Mouse (Mus musculus): ENCODE measurements around the gene Creg2. TPM values are rescaled to one million over a fixed set of nuclear protein-coding genes. Genes with fewer than 3 reads are reported as not detected.
A peak's percentile ranks its signal among the peaks of the same experiment; 100 is the strongest.

Gene Creg2
- 0.28 and 0.34 TPM in 2 replicates for polyA plus RNA-seq (2014; fragmentation: Nextera tagmentation; extraction: Ambion mirVana)

DNA sequence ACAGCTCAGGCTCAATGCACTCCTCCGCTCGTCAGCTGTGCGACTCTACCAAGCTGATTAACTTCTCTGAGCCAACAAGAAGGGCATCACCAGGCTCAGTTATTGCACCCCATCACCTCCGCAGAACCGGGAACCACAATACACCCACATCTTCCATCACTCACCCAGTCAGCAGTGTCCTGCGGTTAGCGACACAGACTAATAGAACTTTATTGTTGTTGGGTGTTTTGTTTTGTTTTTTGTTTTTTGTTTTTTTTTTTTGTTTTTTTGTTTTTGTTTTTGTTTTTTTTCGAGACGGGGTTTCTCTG lies at the start of gene Creg2:
TSS of gene Creg2 (minus strand) at position 234 of the 308 bp plus-strand sequence.
- Histone ChIP-seq H3K4me3 (ENCODE audit: low read depth, low read length) (peak within 1 kb of the TSS; percentile 45), H3K9ac (ENCODE audit: low read length) (peak within 1 kb of the TSS; percentile 17; the same call in 1 of the 2 replicates), H3K9me3 (ENCODE audit: control insufficient read depth, low read length) (no peaks in the 10 kb centered on the region), H3K27me3 (replicated peaks; ENCODE audit: control insufficient read depth, insufficient read depth, low read length) (peaks cover 41% of the 10 kb centered on the region), H3K4me2 (ENCODE audit: low read length) (peak within 1 kb of the TSS; percentile 94), H3K4me1 (replicated peaks; ENCODE audit: control insufficient read depth, insufficient read depth, low read length) (no peaks in the 10 kb centered on the region), H3K27ac (ENCODE audit: low read depth) (no peak within 1 kb of the TSS), H3K36me3 (ENCODE audit: control insufficient read depth, insufficient read depth, low read length) (no peaks in the 10 kb centered on the region)
- 0 out of 2 replicates have a peak, but pooled peaks have one; percentile 33 for ATAC-seq (replicated peaks; ENCODE audit: low FRiP score, low TSS enrichment, low read depth)
- 42% methylated on average over 9 of the region's 9 CpGs for WGBS
- no peak for DNase-seq (ENCODE audit: low spot score)

- H3K9ac ChIP-seq (ENCODE audit: low read length): no peak overlapping the region
- 21% methylated on average over 7 of the region's 7 CpGs for WGBS
- no peaks in the 10 kb centered on the region for H3K9me3 ChIP-seq (ENCODE audit: control insufficient read depth, low read length)
- ATAC-seq (replicated peaks; ENCODE audit: low FRiP score, low TSS enrichment, low read depth) (no peak), DNase-seq (ENCODE audit: low spot score) (no peak)
- H3K36me3 ChIP-seq (ENCODE audit: control insufficient read depth, insufficient read depth, low read length): no peaks in the 10 kb centered on the region
- no peak overlapping the region for H3K4me2 ChIP-seq (ENCODE audit: low read length)
- no peak overlapping the region for H3K27ac ChIP-seq (ENCODE audit: low read depth)
- peaks cover 28% of the 10 kb centered on the region for H3K4me1 ChIP-seq (replicated peaks; ENCODE audit: control insufficient read depth, insufficient read depth, low read length)
- H3K27me3 ChIP-seq (replicated peaks; ENCODE audit: control insufficient read depth, insufficient read depth, low read length): no peaks in the 10 kb centered on the region
- H3K4me3 ChIP-seq (ENCODE audit: low read depth, low read length): no peak overlapping the region
These were observed 49.5 kb upstream of the Creg2 start for GRCm38 (mm10) chr1:39700599-39701273.

DNA sequence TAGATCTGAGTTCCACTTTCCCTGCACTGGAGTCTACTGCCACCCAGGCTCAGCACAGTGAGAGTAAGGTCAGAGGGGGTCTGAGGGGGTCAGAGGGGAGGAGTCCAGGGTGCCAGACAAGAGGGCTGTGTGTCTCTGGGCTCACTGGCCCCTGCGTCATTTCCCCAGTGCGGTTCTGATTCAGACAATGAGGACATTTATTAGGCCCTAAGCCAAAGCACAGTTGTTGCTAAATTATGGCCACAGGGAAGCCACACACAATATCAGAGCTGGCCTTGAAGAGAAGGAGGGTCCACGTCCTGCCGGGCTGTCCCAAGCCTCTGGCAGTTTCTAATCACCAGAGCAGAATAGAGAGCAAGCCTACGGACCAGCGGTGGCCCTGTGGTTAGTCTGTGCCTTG lies 47.2 kb upstream of the Creg2 start:
- H3K36me3 ChIP-seq (ENCODE audit: control insufficient read depth, insufficient read depth, low read length): no peaks in the 10 kb centered on the region
- peaks cover 28% of the 10 kb centered on the region for H3K4me1 ChIP-seq (replicated peaks; ENCODE audit: control insufficient read depth, insufficient read depth, low read length)
- H3K27me3 ChIP-seq (replicated peaks; ENCODE audit: control insufficient read depth, insufficient read depth, low read length): no peaks in the 10 kb centered on the region
- ATAC-seq (replicated peaks; ENCODE audit: low FRiP score, low TSS enrichment, low read depth) (no peak), DNase-seq (ENCODE audit: low spot score) (no peak)
- no peak overlapping the region for H3K4me2 ChIP-seq (ENCODE audit: low read length)
- 51% methylated on average over 6 of the region's 6 CpGs for WGBS
- H3K9ac ChIP-seq (ENCODE audit: low read length): no peak overlapping the region
- no peak overlapping the region for H3K27ac ChIP-seq (ENCODE audit: low read depth)
- H3K4me3 ChIP-seq (ENCODE audit: low read depth, low read length): no peak overlapping the region
- no peaks in the 10 kb centered on the region for H3K9me3 ChIP-seq (ENCODE audit: control insufficient read depth, low read length)

- H3K9me3 ChIP-seq (ENCODE audit: control insufficient read depth, low read length): no peaks in the 10 kb centered on the region
- DNase-seq (ENCODE audit: low spot score) (no peak), ATAC-seq (replicated peaks; ENCODE audit: low FRiP score, low TSS enrichment, low read depth) (peak; percentile 72)
- H3K9ac ChIP-seq (ENCODE audit: low read length): no peak overlapping the region
- 51% methylated on average over 4 of the region's 4 CpGs for WGBS
- H3K27me3 ChIP-seq (replicated peaks; ENCODE audit: control insufficient read depth, insufficient read depth, low read length): no peaks in the 10 kb centered on the region
- H3K4me3 ChIP-seq (ENCODE audit: low read depth, low read length): no peak overlapping the region
- H3K27ac ChIP-seq (ENCODE audit: low read depth): 0 out of 2 replicates have a peak overlapping the region, but pooled peaks have one; percentile 23
- peaks cover under 1% of the 10 kb centered on the region for H3K4me1 ChIP-seq (replicated peaks; ENCODE audit: control insufficient read depth, insufficient read depth, low read length)
- H3K4me2 ChIP-seq (ENCODE audit: low read length): no peak overlapping the region
- no peaks in the 10 kb centered on the region for H3K36me3 ChIP-seq (ENCODE audit: control insufficient read depth, insufficient read depth, low read length)
These were observed 43.9 kb upstream of the Creg2 start for GRCm38 (mm10) chr1:39695198-39695597.

DNA sequence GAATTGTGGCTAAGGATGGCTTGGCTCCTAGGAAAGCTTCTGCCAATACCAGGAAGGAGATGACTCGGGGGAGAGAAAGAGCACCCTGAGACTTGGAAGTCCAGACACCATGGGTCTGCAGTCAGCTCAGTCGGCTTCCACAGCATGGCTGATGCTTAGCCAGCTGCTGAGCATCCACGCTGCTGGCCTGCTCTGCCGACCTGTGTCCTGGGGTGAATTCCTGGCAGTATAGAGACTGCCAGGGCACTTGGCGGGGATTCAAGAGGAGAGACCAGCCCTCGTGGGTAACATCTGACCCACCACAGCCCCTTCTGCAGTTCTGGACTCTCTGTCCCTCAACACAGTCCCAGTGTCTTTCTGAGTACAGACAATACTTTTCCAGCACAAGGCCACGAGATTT lies 43.5 kb upstream of the Creg2 start:
- Histone ChIP-seq H3K27me3 (replicated peaks; ENCODE audit: control insufficient read depth, insufficient read depth, low read length) (no peaks in the 10 kb centered on the region), H3K4me3 (ENCODE audit: low read depth, low read length) (no peak overlapping the region), H3K4me1 (replicated peaks; ENCODE audit: control insufficient read depth, insufficient read depth, low read length) (no peaks in the 10 kb centered on the region; the same call in 1 of the 2 replicates), H3K27ac (ENCODE audit: low read depth) (no peak overlapping the region), H3K9ac (ENCODE audit: low read length) (no peak overlapping the region), H3K36me3 (ENCODE audit: control insufficient read depth, insufficient read depth, low read length) (no peaks in the 10 kb centered on the region), H3K4me2 (ENCODE audit: low read length) (no peak overlapping the region), H3K9me3 (ENCODE audit: control insufficient read depth, low read length) (no peaks in the 10 kb centered on the region)
- 50% methylated on average over 7 of the region's 7 CpGs for WGBS
- no peak for DNase-seq (ENCODE audit: low spot score)
- no peak for ATAC-seq (replicated peaks; ENCODE audit: low FRiP score, low TSS enrichment, low read depth)

DNA sequence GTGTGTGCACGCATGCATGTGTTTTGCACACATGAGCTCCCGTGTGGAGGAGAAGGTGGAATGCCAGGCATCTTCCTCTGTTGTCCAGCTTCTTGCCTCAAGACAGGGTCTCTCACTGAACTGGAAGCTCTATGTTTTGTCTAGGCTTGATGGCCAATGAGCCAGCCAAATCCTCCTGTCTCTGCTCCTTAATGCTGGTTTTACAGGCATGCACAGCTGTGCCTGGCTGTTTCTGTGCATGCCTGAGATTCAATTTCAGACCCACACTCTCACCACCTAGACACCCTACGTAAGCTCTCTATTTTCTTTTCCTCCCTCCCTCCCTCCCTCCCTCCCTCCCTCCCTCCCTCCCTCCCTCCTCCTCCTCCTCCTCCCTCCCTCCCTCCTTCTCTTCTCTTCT lies 40.7 kb upstream of the Creg2 start:
- H3K36me3 ChIP-seq (ENCODE audit: control insufficient read depth, insufficient read depth, low read length): no peaks in the 10 kb centered on the region
- no peaks in the 10 kb centered on the region for H3K9me3 ChIP-seq (ENCODE audit: control insufficient read depth, low read length)
- no peaks in the 10 kb centered on the region; the same call in 1 of the 2 replicates for H3K4me1 ChIP-seq (replicated peaks; ENCODE audit: control insufficient read depth, insufficient read depth, low read length)
- no peak overlapping the region for H3K4me2 ChIP-seq (ENCODE audit: low read length)
- ATAC-seq (replicated peaks; ENCODE audit: low FRiP score, low TSS enrichment, low read depth): no peak
- H3K27ac ChIP-seq (ENCODE audit: low read depth): no peak overlapping the region
- WGBS: 77% methylated on average over 3 of the region's 3 CpGs
- no peak overlapping the region for H3K4me3 ChIP-seq (ENCODE audit: low read depth, low read length)
- H3K27me3 ChIP-seq (replicated peaks; ENCODE audit: control insufficient read depth, insufficient read depth, low read length): no peaks in the 10 kb centered on the region
- no peak overlapping the region for H3K9ac ChIP-seq (ENCODE audit: low read length)
- no peak for DNase-seq (ENCODE audit: low spot score)

DNA sequence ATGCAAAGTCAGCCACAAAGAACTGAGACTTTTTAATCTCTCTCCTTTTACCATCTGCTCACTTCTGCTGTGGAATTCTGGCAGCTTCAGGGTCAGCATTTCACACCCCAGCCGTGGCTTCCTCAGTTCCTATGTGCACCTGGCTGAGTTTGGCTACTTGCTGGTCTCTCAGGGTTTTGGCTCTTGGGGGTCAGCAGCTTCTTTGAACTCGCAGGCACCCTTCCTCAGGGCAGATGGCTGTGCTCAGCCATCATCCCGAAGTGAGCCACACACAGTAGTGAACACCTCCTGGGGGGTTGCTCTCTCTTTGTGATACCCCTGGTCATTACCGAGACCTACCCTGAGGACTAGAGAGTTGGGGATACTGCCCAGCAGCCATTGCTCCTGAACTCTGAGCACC lies 39.8 kb upstream of the Creg2 start:
- no peak overlapping the region for H3K27ac ChIP-seq (ENCODE audit: low read depth)
- 46% methylated on average over 4 of the region's 4 CpGs for WGBS

DNA sequence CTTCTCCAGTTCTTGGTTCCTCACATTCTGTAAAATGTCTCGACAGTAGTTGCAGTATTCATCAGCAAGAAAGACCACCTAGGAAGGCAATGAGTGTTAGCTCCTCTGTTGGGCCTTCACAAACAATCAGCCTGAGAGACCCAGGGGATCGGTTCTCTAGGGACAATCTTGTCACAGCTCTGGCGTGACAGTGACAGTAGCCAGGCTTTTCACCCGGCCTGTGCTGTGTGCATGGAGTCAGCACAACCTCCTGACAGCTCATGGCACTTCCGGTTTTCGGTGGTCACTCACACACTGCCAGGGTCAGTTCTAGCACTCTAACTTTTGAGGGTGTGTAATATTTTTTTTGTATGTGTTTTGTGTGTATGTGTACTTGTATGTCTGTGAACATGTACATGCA lies 37.3 kb upstream of the Creg2 start:
- Histone ChIP-seq H3K36me3 (ENCODE audit: control insufficient read depth, insufficient read depth, low read length) (no peaks in the 10 kb centered on the region), H3K9ac (ENCODE audit: low read length) (no peak overlapping the region), H3K4me2 (ENCODE audit: low read length) (no peak overlapping the region), H3K27me3 (replicated peaks; ENCODE audit: control insufficient read depth, insufficient read depth, low read length) (no peaks in the 10 kb centered on the region), H3K9me3 (ENCODE audit: control insufficient read depth, low read length) (no peaks in the 10 kb centered on the region), H3K27ac (ENCODE audit: low read depth) (no peak overlapping the region), H3K4me1 (replicated peaks; ENCODE audit: control insufficient read depth, insufficient read depth, low read length) (no peaks in the 10 kb centered on the region), H3K4me3 (ENCODE audit: low read depth, low read length) (no peak overlapping the region)
- WGBS: 51% methylated on average over 6 of the region's 6 CpGs
- ATAC-seq (replicated peaks; ENCODE audit: low FRiP score, low TSS enrichment, low read depth) (no peak), DNase-seq (ENCODE audit: low spot score) (no peak)

More for the DNA sequence above, 39.8 kb upstream of the Creg2 start:
- Histone ChIP-seq H3K36me3 (ENCODE audit: control insufficient read depth, insufficient read depth, low read length) (no peaks in the 10 kb centered on the region), H3K9ac (ENCODE audit: low read length) (no peak overlapping the region), H3K4me2 (ENCODE audit: low read length) (no peak overlapping the region), H3K4me1 (replicated peaks; ENCODE audit: control insufficient read depth, insufficient read depth, low read length) (no peaks in the 10 kb centered on the region; the same call in 1 of the 2 replicates), H3K27me3 (replicated peaks; ENCODE audit: control insufficient read depth, insufficient read depth, low read length) (no peaks in the 10 kb centered on the region), H3K9me3 (ENCODE audit: control insufficient read depth, low read length) (no peaks in the 10 kb centered on the region), H3K4me3 (ENCODE audit: low read depth, low read length) (no peak overlapping the region)
- no peak for ATAC-seq (replicated peaks; ENCODE audit: low FRiP score, low TSS enrichment, low read depth)
- DNase-seq (ENCODE audit: low spot score): no peak

DNA sequence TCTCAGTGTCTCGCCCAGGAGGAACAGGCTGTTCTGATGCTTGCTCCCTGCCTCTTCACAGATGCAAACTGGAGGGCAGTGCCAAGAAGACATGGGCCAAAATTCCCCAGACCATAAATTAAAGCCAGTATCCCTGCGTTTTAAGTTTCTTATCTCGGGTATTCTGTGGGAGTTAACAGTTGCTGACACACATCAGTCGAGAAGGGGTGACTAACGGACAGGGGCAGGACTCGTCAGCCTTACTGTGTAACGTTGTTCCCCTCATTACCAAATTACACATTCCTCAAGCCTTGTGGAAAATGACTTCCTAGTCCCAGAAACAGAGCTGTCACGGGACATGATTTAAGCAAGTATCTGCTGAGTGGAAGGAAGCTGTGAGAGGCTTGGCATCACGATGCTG lies 36.0 kb upstream of the Creg2 start:
- Histone ChIP-seq H3K4me1 (replicated peaks; ENCODE audit: control insufficient read depth, insufficient read depth, low read length) (no peaks in the 10 kb centered on the region), H3K27ac (ENCODE audit: low read depth) (no peak overlapping the region), H3K9me3 (ENCODE audit: control insufficient read depth, low read length) (no peaks in the 10 kb centered on the region), H3K4me2 (ENCODE audit: low read length) (no peak overlapping the region), H3K27me3 (replicated peaks; ENCODE audit: control insufficient read depth, insufficient read depth, low read length) (no peaks in the 10 kb centered on the region), H3K9ac (ENCODE audit: low read length) (no peak overlapping the region), H3K36me3 (ENCODE audit: control insufficient read depth, insufficient read depth, low read length) (no peaks in the 10 kb centered on the region), H3K4me3 (ENCODE audit: low read depth, low read length) (no peak overlapping the region)
- WGBS: 42% methylated on average over 9 of the region's 9 CpGs
- ATAC-seq (replicated peaks; ENCODE audit: low FRiP score, low TSS enrichment, low read depth): no peak
- no peak for DNase-seq (ENCODE audit: low spot score)
